Mouse (Mus musculus) lung, adult 2 months (tissue): ENCODE data around the gene Zfp609.

Experiments
- CTCF ChIP-seq: fragments of 200-500 bp; IDR thresholded peaks from 2 replicates; pipeline ENCODE4 v1.5.1; 2011; ENCODE audit warnings: mild to moderate bottlenecking, low read length, control low read depth; ENCODE audit not compliant: insufficient read depth
- POLR2A ChIP-seq: fragments of 200-500 bp; IDR thresholded peaks from 2 replicates; pipeline ENCODE4 v1.6.1; 2011; ENCODE audit warnings: low read depth, mild to moderate bottlenecking, control low read depth, low read length, borderline replicate concordance; ENCODE audit errors: extremely low read depth

DNA sequence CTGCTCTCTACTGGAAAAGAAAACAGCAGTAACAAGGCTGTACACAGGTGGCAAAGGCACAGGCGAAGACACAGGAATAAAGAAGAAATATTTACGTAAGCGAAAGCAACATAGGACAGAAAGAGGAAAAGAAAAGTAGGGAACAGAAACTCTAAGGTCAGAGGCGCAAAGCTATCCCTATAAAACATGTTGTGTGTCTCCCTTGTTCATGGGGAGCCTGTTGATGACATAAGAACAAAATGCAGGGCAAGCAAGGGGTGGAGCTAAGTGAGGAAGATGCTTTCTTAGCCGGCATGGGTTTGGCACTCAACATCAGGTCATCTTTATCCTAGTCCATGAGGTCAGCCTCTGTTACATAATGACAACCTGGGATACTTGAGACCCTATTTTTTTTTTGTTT, 109.2 kb downstream of the Zfp609 start:
- TF ChIP-seq POLR2A (no peak), CTCF (no peak)
